Mouse (Mus musculus): ENCODE data around the gene Hoxa1.

GRCm38 (mm10) chr6:52118903-52119635 lies 39.0 kb downstream of the Hoxa1 start:
- TF ChIP-seq POLR2A (IDR thresholded peaks at IDR 0.05; ENCODE audit: low read depth, low read length) (no peak), CTCF (IDR thresholded peaks at IDR 0.05; ENCODE audit: extremely low read depth, insufficient read depth, insufficient read length, insufficient replicate concordance) (no peak)

All from spleen, adult 2 months (tissue).